Mouse (Mus musculus) spleen, postnatal 14 days (tissue): ENCODE data around the gene Tent5a.

Experiments
- DNase-seq, 2 experiments: peaks; one replicate each; pipeline ENCODE4 v3.0.0; 2021 to 2022; ENCODE audit warnings: low spot score in 2 of 2

Gene Tent5a

GRCm38 (mm10) chr9:85312473-85312872 is 14.7 kb downstream of the Tent5a start, which contains the start of gene Gm11114:
Gene Gm11114, plus strand, starts transcription at chr9:85312773.
- no peak for DNase-seq

GRCm38 (mm10) chr9:85303378-85303777 is 23.8 kb downstream of the Tent5a start:
- DNase-seq = no peak

- DNase-seq = no peak
Observed at GRCm38 (mm10) chr9:85302849-85303248, 24.3 kb downstream of the Tent5a start.

- DNase-seq = no peak
Observed at GRCm38 (mm10) chr9:85274114-85274513, 53.0 kb downstream of the Tent5a start.
